Mouse (Mus musculus) limb, embryonic 13.5 days (tissue): ENCODE results near the gene Gm17428. TPM values are rescaled to one million over a fixed set of nuclear protein-coding genes. Genes with fewer than 3 reads are reported as not detected.
"Not testable (repeated sequence)": the region's sequence is repeated elsewhere in the genome, so short reads cannot be mapped to it uniquely, and the experiment has no call there.

Experiments
- ATAC-seq: fragments of 200-750 bp; cut with Nextera tagmentation; 2 replicates; pipeline ENCODE4 v1.8.0; 2017; ENCODE audit warnings: low read depth, moderate number of reproducible peaks, moderate TSS enrichment; ENCODE audit not compliant: low FRiP score
- H3K27ac ChIP-seq: fragments of 300-500 bp; sonication (generic); 2 replicates; pipeline ENCODE4 v1.5.1; 2015; ENCODE audit warnings: inconsistent platforms, mild to moderate bottlenecking, moderate library complexity
- H3K27me3 ChIP-seq: fragments of 300-500 bp; sonication (generic); 2 replicates; pipeline ENCODE4 v1.6.1; 2015; ENCODE audit warnings: mild to moderate bottlenecking, inconsistent platforms
- H3K36me3 ChIP-seq: fragments of 300-500 bp; sonication (generic); 2 replicates; pipeline ENCODE4 v1.6.1; 2015; ENCODE audit warnings: inconsistent platforms, mild to moderate bottlenecking, moderate library complexity
- H3K4me1 ChIP-seq: fragments of 300-500 bp; sonication (generic); 2 replicates; pipeline ENCODE4 v1.6.1; 2015; ENCODE audit warnings: inconsistent platforms
- H3K4me2 ChIP-seq: fragments of 300-500 bp; sonication (generic); replicated peaks from 2 replicates; pipeline ENCODE4 v1.6.1; 2015; ENCODE audit warnings: inconsistent platforms, mild to moderate bottlenecking, moderate library complexity
- H3K4me3 ChIP-seq: fragments of 300-500 bp; sonication (generic); 2 replicates; pipeline ENCODE4 v1.5.1; 2015; ENCODE audit warnings: moderate library complexity, mild to moderate bottlenecking, inconsistent platforms
- H3K9ac ChIP-seq: fragments of 300-500 bp; sonication (generic); 2 replicates; pipeline ENCODE4 v1.6.1; 2015; ENCODE audit warnings: mild to moderate bottlenecking, inconsistent platforms
- H3K9me3 ChIP-seq: fragments of 300-500 bp; sonication (generic); 2 replicates; pipeline ENCODE4 v1.6.1; 2016; ENCODE audit warnings: inconsistent platforms
- WGBS: fragments of 180-500 bp; shearing (Covaris S2); methylation state at CpG from one replicate; pipeline ENCODE4 v1.1.7; 2015; 5-methylcytosine and 5-hydroxymethylcytosine counted together
- polyA plus RNA-seq: library from polyadenylated mRNA; unstranded; fragments of >200 nt; fragmentation: Nextera tagmentation; extraction: Ambion mirVana; gene quantifications from 2 replicates; pipeline ENCODE4 v1.2.1, GENCODE M21; 2015

Gm17428 gene
- polyA plus RNA-seq, 1 experiment from 2014 or later = not detected

DNA sequence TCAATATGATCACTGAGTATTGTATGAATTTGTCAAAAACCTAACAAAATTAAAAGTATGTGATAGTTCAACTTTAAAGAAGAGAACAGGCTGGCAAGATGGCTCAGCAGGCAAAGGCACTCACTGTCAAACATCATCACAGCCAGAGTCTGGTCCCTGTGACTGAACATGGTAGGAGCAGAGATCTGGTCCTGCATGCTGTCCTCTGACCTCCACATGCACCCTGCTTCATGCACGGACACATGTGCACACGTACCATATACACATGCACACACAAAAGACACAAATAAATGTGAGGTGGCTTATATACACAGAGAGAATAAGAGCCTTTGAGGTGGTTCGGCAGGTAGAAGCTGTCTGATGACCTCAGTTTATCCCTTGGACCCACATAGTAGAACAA lies 21.3 kb upstream of the Gm17428 start:
- Histone ChIP-seq H3K9me3 (no peaks in the 10 kb centered on the region), H3K27me3 (0 out of 2 replicates have a peak, but pooled peaks cover 3% of the 10 kb centered on the region), H3K9ac (no peak overlapping the region), H3K36me3 (no peaks in the 10 kb centered on the region), H3K4me2 (no peak overlapping the region), H3K4me3 (no peak overlapping the region), H3K4me1 (no peaks in the 10 kb centered on the region), H3K27ac (no peak overlapping the region)
- 87% methylated on average over 3 of the region's 3 CpGs for WGBS
- no peak for ATAC-seq

GRCm38 (mm10) chr14:54956533-54956932 lies 20.2 kb upstream of the Gm17428 start:
- no peaks in the 10 kb centered on the region for H3K36me3 ChIP-seq
- no peak overlapping the region for H3K4me3 ChIP-seq
- no peak overlapping the region for H3K9ac ChIP-seq
- H3K4me1 ChIP-seq = no peaks in the 10 kb centered on the region
- no peak overlapping the region for H3K27ac ChIP-seq
- no peak for ATAC-seq
- WGBS = 83% methylated on average over 9 of the region's 9 CpGs
- no peaks in the 10 kb centered on the region for H3K9me3 ChIP-seq
- H3K4me2 ChIP-seq = no peak overlapping the region
- H3K27me3 ChIP-seq = no peaks in the 10 kb centered on the region

DNA sequence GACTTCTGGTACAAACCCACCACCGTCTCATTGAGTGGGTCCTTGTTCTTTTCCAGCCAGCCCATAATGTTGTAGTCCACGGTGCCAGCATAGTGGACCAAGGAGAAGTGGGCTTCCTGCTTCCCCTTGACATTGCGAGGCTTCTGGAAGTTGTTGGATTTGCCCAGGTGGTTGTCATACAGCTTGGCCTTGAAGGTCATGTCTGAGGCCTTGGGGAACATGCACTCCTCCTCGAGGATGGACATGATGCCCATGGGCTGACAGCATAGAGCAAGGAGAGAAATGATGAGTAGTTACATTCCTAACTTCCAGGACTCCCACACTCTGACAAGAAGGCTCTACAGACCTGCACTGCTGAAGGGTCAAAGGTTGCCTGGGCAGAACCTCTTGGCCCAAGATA lies 18.2 kb upstream of the Gm17428 start:
- H3K4me2 ChIP-seq = no peak overlapping the region
- H3K4me1 ChIP-seq = no peaks in the 10 kb centered on the region
- H3K27me3 ChIP-seq = no peaks in the 10 kb centered on the region
- no peaks in the 10 kb centered on the region for H3K9me3 ChIP-seq
- H3K4me3 ChIP-seq = no peak overlapping the region
- no peak for ATAC-seq
- no peak overlapping the region for H3K27ac ChIP-seq
- 85% methylated on average over 4 of the region's 4 CpGs for WGBS
- no peak overlapping the region for H3K9ac ChIP-seq
- no peaks in the 10 kb centered on the region for H3K36me3 ChIP-seq

- Histone ChIP-seq H3K36me3 (no peaks in the 10 kb centered on the region), H3K4me1 (no peaks in the 10 kb centered on the region), H3K9me3 (no peaks in the 10 kb centered on the region), H3K4me2 (no peak overlapping the region), H3K27ac (no peak overlapping the region), H3K4me3 (no peak overlapping the region), H3K27me3 (no peaks in the 10 kb centered on the region), H3K9ac (no peak overlapping the region)
- no peak for ATAC-seq
- WGBS = 87% methylated on average over 3 of the region's 3 CpGs
Measured at GRCm38 (mm10) chr14:54959197-54959596, 17.5 kb upstream of the Gm17428 start.

- not testable (repeated sequence) for H3K9me3 ChIP-seq, H3K27ac ChIP-seq, ATAC-seq, H3K36me3 ChIP-seq, H3K9ac ChIP-seq, H3K4me2 ChIP-seq, H3K4me3 ChIP-seq, H3K27me3 ChIP-seq, H3K4me1 ChIP-seq
- WGBS = 93% methylated on average over 12 of the region's 12 CpGs
Measured at GRCm38 (mm10) chr14:54959853-54960613, 16.7 kb upstream of the Gm17428 start.

DNA sequence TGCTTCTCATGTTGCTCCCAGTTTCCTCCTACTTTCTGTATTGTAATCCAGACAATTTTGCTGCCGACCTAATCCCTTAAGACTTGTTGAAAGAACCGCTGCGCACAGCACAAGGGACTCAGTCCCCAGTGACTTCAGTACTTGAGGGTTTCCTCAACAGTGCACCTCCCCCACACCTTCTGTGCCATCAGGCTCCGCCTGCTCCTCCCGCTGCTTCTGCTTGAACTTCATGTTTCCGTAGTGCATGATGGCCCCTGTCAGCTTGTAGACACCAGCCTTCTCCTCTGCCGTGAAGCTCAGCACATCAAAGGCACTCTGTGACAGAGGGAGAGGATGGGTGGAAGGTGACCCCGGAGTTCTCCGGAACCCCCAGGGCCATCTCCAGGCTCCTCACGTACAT lies 16.0 kb upstream of the Gm17428 start:
- no peak overlapping the region for H3K4me2 ChIP-seq
- H3K4me3 ChIP-seq = no peak overlapping the region
- 79% methylated on average over 10 of the region's 10 CpGs for WGBS
- no peak for ATAC-seq
- no peaks in the 10 kb centered on the region for H3K36me3 ChIP-seq
- H3K9ac ChIP-seq = no peak overlapping the region
- no peak overlapping the region for H3K27ac ChIP-seq
- no peaks in the 10 kb centered on the region for H3K4me1 ChIP-seq
- H3K27me3 ChIP-seq = 0 out of 2 replicates have a peak, but pooled peaks cover 3% of the 10 kb centered on the region
- no peaks in the 10 kb centered on the region for H3K9me3 ChIP-seq

DNA sequence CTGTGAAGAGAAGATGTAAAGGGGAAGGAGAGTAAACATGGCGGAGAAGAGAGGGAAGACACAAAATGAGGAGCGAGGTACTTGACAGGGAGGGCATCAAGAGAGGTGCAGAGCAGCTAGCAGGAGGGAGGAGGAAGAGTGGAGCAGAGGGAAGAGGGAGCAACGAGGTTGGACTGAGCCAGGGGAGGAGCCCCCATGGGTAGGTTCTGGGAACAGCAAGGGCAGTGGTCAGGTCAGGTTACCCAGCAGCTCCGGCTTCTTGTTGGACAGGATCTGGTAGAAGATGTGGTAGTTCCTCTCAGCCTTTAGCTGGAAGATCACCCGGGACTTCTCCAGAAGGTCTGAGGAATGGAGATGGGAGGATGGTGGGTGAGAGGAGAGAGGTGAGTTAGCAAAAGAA lies 15.2 kb upstream of the Gm17428 start:
- Histone ChIP-seq H3K9ac (no peak overlapping the region), H3K27ac (no peak overlapping the region), H3K27me3 (0 out of 2 replicates have a peak, but pooled peaks cover 4% of the 10 kb centered on the region), H3K4me1 (no peaks in the 10 kb centered on the region), H3K36me3 (no peaks in the 10 kb centered on the region), H3K4me3 (no peak overlapping the region), H3K9me3 (no peaks in the 10 kb centered on the region), H3K4me2 (no peak overlapping the region)
- 68% methylated on average over 5 of the region's 5 CpGs for WGBS
- ATAC-seq = no peak

DNA sequence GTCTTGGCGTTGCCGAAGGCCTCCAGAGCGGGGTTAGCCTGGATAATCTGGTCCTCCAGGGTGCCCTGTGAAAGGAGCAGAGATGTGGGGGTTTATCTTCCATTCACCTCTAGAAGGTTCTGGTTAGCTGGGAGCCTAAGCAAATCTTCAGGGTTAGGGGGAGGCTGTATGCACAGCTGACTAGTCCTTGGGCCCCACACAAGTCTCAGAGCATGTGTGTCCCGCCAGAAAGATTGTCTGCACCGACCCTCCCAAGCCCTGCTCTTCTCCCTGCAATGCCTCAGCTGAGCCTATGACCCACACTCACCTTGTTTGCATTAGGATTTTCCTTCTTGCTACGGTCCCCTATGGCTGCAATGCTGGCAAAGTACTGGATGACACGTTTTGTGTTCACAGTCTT lies 14.0 kb upstream of the Gm17428 start:
- 85% methylated on average over 7 of the region's 7 CpGs for WGBS

DNA sequence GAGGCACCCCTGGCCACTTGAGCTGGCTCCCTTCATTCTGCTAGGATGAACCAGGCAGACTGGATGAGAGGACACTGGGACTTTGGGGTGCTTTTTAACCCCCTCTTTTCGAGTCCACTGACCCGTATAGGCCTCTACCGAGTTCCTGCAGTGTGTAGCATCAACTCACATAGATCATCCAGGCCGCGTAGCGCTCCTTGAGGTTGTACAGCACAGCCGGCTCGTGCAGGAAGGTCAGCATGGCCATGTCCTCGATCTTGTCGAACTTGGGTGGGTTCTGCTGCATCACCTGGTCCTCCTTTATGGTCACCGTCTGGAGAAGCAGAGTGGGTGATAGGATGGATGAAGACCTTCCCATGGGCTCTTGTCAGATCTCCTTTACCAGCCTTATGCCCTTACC lies 13.0 kb upstream of the Gm17428 start:
- Histone ChIP-seq H3K4me3 (no peak overlapping the region), H3K27me3 (0 out of 2 replicates have a peak, but pooled peaks cover 7% of the 10 kb centered on the region), H3K36me3 (no peaks in the 10 kb centered on the region), H3K4me1 (peaks cover 10% of the 10 kb centered on the region; the same call in 1 of the 2 replicates), H3K9ac (no peak overlapping the region), H3K9me3 (no peaks in the 10 kb centered on the region), H3K27ac (no peak overlapping the region), H3K4me2 (no peak overlapping the region)
- ATAC-seq = no peak
- WGBS = 85% methylated on average over 11 of the region's 11 CpGs

More for the DNA sequence above, 14.0 kb upstream of the Gm17428 start:
- Histone ChIP-seq H3K36me3 (no peaks in the 10 kb centered on the region), H3K4me3 (no peak overlapping the region), H3K9me3 (no peaks in the 10 kb centered on the region), H3K27me3 (0 out of 2 replicates have a peak, but pooled peaks cover 7% of the 10 kb centered on the region), H3K4me1 (peaks cover 6% of the 10 kb centered on the region; the same call in 1 of the 2 replicates), H3K9ac (no peak overlapping the region), H3K4me2 (no peak overlapping the region), H3K27ac (no peak overlapping the region)
- ATAC-seq = no peak

DNA sequence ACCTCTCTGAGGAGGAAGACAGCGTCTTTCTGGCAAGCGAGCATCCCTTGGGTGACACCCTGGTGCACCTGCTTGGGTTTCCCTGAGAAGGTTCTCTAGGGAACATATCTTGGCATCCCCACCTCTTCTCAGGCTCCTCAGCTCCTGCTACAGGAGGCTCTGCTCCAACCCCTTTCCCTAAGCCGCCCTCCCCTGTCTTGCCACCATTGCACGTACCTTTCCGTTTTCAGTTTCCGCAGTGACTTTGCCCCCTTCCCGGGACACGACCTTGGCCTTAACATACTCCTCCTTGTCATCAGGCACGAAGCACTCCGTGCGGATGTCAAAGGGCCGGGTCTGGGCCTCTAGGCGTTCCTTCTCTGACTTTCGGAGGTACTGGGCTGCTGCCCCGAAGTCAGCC lies 11.7 kb upstream of the Gm17428 start:
- H3K9ac ChIP-seq = no peak overlapping the region
- H3K9me3 ChIP-seq = no peaks in the 10 kb centered on the region
- 79% methylated on average over 15 of the region's 15 CpGs for WGBS

DNA sequence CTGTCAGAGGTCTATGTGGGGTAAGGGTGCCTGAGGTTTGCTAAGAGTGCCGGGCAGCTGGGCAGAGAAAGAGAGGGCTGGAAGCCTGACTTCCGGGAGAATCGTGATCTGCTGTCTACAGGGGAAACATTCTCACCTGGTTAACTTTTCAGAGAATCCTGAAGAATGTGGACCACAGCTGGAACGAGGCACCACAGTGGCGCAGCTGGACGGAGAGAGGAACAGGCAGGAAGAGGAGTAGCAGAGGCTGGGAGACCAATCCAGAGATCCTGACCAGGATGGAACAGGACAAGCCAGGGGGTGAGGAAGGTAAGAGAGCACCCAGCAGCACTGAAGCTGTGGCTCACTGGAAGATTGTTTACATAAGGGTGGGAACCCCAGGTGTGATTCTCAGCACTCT lies 11.1 kb upstream of the Gm17428 start:
- Histone ChIP-seq H3K9me3 (no peaks in the 10 kb centered on the region), H3K27me3 (peaks cover 7% of the 10 kb centered on the region; the same call in 1 of the 2 replicates), H3K4me1 (peaks cover 10% of the 10 kb centered on the region; the same call in 1 of the 2 replicates), H3K9ac (no peak overlapping the region), H3K4me2 (no peak overlapping the region), H3K36me3 (no peaks in the 10 kb centered on the region), H3K4me3 (no peak overlapping the region), H3K27ac (no peak overlapping the region)
- ATAC-seq = no peak
- WGBS = 51% methylated on average over 6 of the region's 6 CpGs

More for the DNA sequence above, 11.7 kb upstream of the Gm17428 start:
- Histone ChIP-seq H3K4me2 (no peak overlapping the region), H3K36me3 (no peaks in the 10 kb centered on the region), H3K4me1 (peaks cover 10% of the 10 kb centered on the region; the same call in 1 of the 2 replicates), H3K27me3 (peaks cover 7% of the 10 kb centered on the region; the same call in 1 of the 2 replicates), H3K27ac (no peak overlapping the region), H3K4me3 (no peak overlapping the region)
- ATAC-seq = no peak

- peaks cover 10% of the 10 kb centered on the region; the same call in 1 of the 2 replicates for H3K4me1 ChIP-seq
- H3K9me3 ChIP-seq = no peaks in the 10 kb centered on the region
- H3K27ac ChIP-seq = no peak within 1 kb of the TSS
- 62% methylated on average over 7 of the region's 7 CpGs for WGBS
- H3K9ac ChIP-seq = no peak within 1 kb of the TSS
- H3K4me2 ChIP-seq = no peak within 1 kb of the TSS
- no peak for ATAC-seq
- H3K36me3 ChIP-seq = no peaks in the 10 kb centered on the region
- no peak within 1 kb of the TSS for H3K4me3 ChIP-seq
- peaks cover 7% of the 10 kb centered on the region; the same call in 1 of the 2 replicates for H3K27me3 ChIP-seq
Measured at GRCm38 (mm10) chr14:54966320-54966977, 10.3 kb upstream of the Gm17428 start, which contains the start of gene Myh6. TSS of gene Myh6 (minus strand) at chr14:54966927.
